Mouse (Mus musculus): Measurements from ENCODE around the gene Brd2. TPM values are rescaled to one million over a fixed set of nuclear protein-coding genes. Genes with fewer than 3 reads are reported as not detected.

The Brd2 gene
- polyA plus RNA-seq, 1 experiment from 2014 or later = 133 TPM

- DNase-seq (ENCODE audit: low spot score) (no peak), ATAC-seq (ENCODE audit: low FRiP score) (no peak)
- H3K4me1 ChIP-seq (replicated peaks; ENCODE audit: control insufficient read depth, insufficient read depth, low read length) = no peaks in the 10 kb centered on the region
- H3K9me3 ChIP-seq (ENCODE audit: control insufficient read depth, low read length) = peaks cover 4% of the 10 kb centered on the region; the same call in 1 of the 2 replicates
- H3K27me3 ChIP-seq (ENCODE audit: control insufficient read depth, insufficient read depth, low read length) = no peaks in the 10 kb centered on the region
- H3K4me3 ChIP-seq (replicated peaks; ENCODE audit: low read length) = no peak overlapping the region
- H3K27ac ChIP-seq = no peak overlapping the region
- WGBS = 78% methylated on average over 5 of the region's 6 CpGs
- peaks cover 44% of the 10 kb centered on the region for H3K36me3 ChIP-seq (replicated peaks; ENCODE audit: control insufficient read depth, insufficient read depth)
- no peak overlapping the region for H3K9ac ChIP-seq
- no peak overlapping the region for H3K4me2 ChIP-seq (replicated peaks)
These were observed 14.0 kb downstream of the Brd2 start for GRCm38 (mm10) chr17:34108460-34108859.

GRCm38 (mm10) chr17:34107109-34107867 is 15.1 kb downstream of the Brd2 start:
- Histone ChIP-seq H3K27ac (no peak overlapping the region), H3K27me3 (ENCODE audit: control insufficient read depth, insufficient read depth, low read length) (no peaks in the 10 kb centered on the region), H3K36me3 (replicated peaks; ENCODE audit: control insufficient read depth, insufficient read depth) (peaks cover 33% of the 10 kb centered on the region), H3K9me3 (ENCODE audit: control insufficient read depth, low read length) (peaks cover 4% of the 10 kb centered on the region; the same call in 1 of the 2 replicates), H3K4me2 (replicated peaks) (no peak overlapping the region), H3K9ac (no peak overlapping the region), H3K4me1 (replicated peaks; ENCODE audit: control insufficient read depth, insufficient read depth, low read length) (no peaks in the 10 kb centered on the region), H3K4me3 (replicated peaks; ENCODE audit: low read length) (no peak overlapping the region)
- WGBS = 85% methylated on average over 7 of the region's 7 CpGs
- no peak for DNase-seq (ENCODE audit: low spot score)
- ATAC-seq (ENCODE audit: low FRiP score) = 0 out of 2 replicates have a peak, but pooled peaks have one; percentile 31

GRCm38 (mm10) chr17:34106555-34106954 is 15.9 kb downstream of the Brd2 start:
- no peaks in the 10 kb centered on the region for H3K27me3 ChIP-seq (ENCODE audit: control insufficient read depth, insufficient read depth, low read length)
- no peaks in the 10 kb centered on the region for H3K4me1 ChIP-seq (replicated peaks; ENCODE audit: control insufficient read depth, insufficient read depth, low read length)
- peaks cover 25% of the 10 kb centered on the region for H3K36me3 ChIP-seq (replicated peaks; ENCODE audit: control insufficient read depth, insufficient read depth)
- ATAC-seq (ENCODE audit: low FRiP score) (no peak), DNase-seq (ENCODE audit: low spot score) (no peak)
- no peak overlapping the region for H3K4me3 ChIP-seq (replicated peaks; ENCODE audit: low read length)
- WGBS = 91% methylated on average over 7 of the region's 7 CpGs
- peaks cover 4% of the 10 kb centered on the region; the same call in 1 of the 2 replicates for H3K9me3 ChIP-seq (ENCODE audit: control insufficient read depth, low read length)
- H3K9ac ChIP-seq = no peak overlapping the region
- no peak overlapping the region for H3K4me2 ChIP-seq (replicated peaks)
- H3K27ac ChIP-seq = no peak overlapping the region

GRCm38 (mm10) chr17:34104804-34105203 is 17.6 kb downstream of the Brd2 start:
- H3K4me2 ChIP-seq (replicated peaks) = no peak overlapping the region
- H3K27me3 ChIP-seq (ENCODE audit: control insufficient read depth, insufficient read depth, low read length) = no peaks in the 10 kb centered on the region
- H3K4me1 ChIP-seq (replicated peaks; ENCODE audit: control insufficient read depth, insufficient read depth, low read length) = no peaks in the 10 kb centered on the region
- WGBS = 89% methylated on average over 9 of the region's 9 CpGs
- H3K9ac ChIP-seq = no peak overlapping the region
- ATAC-seq (ENCODE audit: low FRiP score) (no peak), DNase-seq (ENCODE audit: low spot score) (no peak)
- H3K9me3 ChIP-seq (ENCODE audit: control insufficient read depth, low read length) = peaks cover 4% of the 10 kb centered on the region; the same call in 1 of the 2 replicates
- H3K27ac ChIP-seq = no peak overlapping the region
- H3K4me3 ChIP-seq (replicated peaks; ENCODE audit: low read length) = no peak overlapping the region
- peaks cover 8% of the 10 kb centered on the region; the same call in 1 of the 2 replicates for H3K36me3 ChIP-seq (replicated peaks; ENCODE audit: control insufficient read depth, insufficient read depth)

- Histone ChIP-seq H3K9ac (no peak overlapping the region), H3K27me3 (ENCODE audit: control insufficient read depth, insufficient read depth, low read length) (no peaks in the 10 kb centered on the region), H3K36me3 (replicated peaks; ENCODE audit: control insufficient read depth, insufficient read depth) (no peaks in the 10 kb centered on the region), H3K4me1 (replicated peaks; ENCODE audit: control insufficient read depth, insufficient read depth, low read length) (no peaks in the 10 kb centered on the region), H3K9me3 (ENCODE audit: control insufficient read depth, low read length) (peaks cover 4% of the 10 kb centered on the region; the same call in 1 of the 2 replicates), H3K27ac (no peak overlapping the region), H3K4me3 (replicated peaks; ENCODE audit: low read length) (no peak overlapping the region), H3K4me2 (replicated peaks) (no peak overlapping the region)
- DNase-seq (ENCODE audit: low spot score) = no peak
- 86% methylated on average over 6 of the region's 6 CpGs for WGBS
- no peak for ATAC-seq (ENCODE audit: low FRiP score)
These were observed 19.6 kb downstream of the Brd2 start for GRCm38 (mm10) chr17:34102831-34103230.

- Histone ChIP-seq H3K4me3 (replicated peaks; ENCODE audit: low read length) (no peak overlapping the region), H3K27ac (no peak overlapping the region), H3K36me3 (replicated peaks; ENCODE audit: control insufficient read depth, insufficient read depth) (no peaks in the 10 kb centered on the region), H3K9ac (no peak overlapping the region), H3K4me1 (replicated peaks; ENCODE audit: control insufficient read depth, insufficient read depth, low read length) (no peaks in the 10 kb centered on the region), H3K4me2 (replicated peaks) (peak overlapping the region; percentile 37), H3K27me3 (ENCODE audit: control insufficient read depth, insufficient read depth, low read length) (no peaks in the 10 kb centered on the region), H3K9me3 (ENCODE audit: control insufficient read depth, low read length) (peaks cover 4% of the 10 kb centered on the region; the same call in 1 of the 2 replicates)
- WGBS = 9% methylated on average over 12 of the region's 12 CpGs
- peak; percentile 64; the same call in 1 of the 2 replicates for ATAC-seq (ENCODE audit: low FRiP score)
- peak; percentile 97 for DNase-seq (ENCODE audit: low spot score)
These were observed 20.8 kb downstream of the Brd2 start for GRCm38 (mm10) chr17:34101604-34102032.

GRCm38 (mm10) chr17:34101185-34101584 is 21.2 kb downstream of the Brd2 start:
- no peak for ATAC-seq (ENCODE audit: low FRiP score)
- WGBS = 37% methylated on average over 5 of the region's 5 CpGs
- H3K4me1 ChIP-seq (replicated peaks; ENCODE audit: control insufficient read depth, insufficient read depth, low read length) = no peaks in the 10 kb centered on the region
- no peaks in the 10 kb centered on the region for H3K27me3 ChIP-seq (ENCODE audit: control insufficient read depth, insufficient read depth, low read length)
- no peak for DNase-seq (ENCODE audit: low spot score)
- H3K4me2 ChIP-seq (replicated peaks) = no peak overlapping the region
- H3K9me3 ChIP-seq (ENCODE audit: control insufficient read depth, low read length) = peaks cover 4% of the 10 kb centered on the region; the same call in 1 of the 2 replicates
- H3K27ac ChIP-seq = no peak overlapping the region
- H3K36me3 ChIP-seq (replicated peaks; ENCODE audit: control insufficient read depth, insufficient read depth) = no peaks in the 10 kb centered on the region
- H3K9ac ChIP-seq = no peak overlapping the region
- no peak overlapping the region for H3K4me3 ChIP-seq (replicated peaks; ENCODE audit: low read length)

- Histone ChIP-seq H3K4me2 (replicated peaks) (no peak overlapping the region), H3K9me3 (ENCODE audit: control insufficient read depth, low read length) (no peaks in the 10 kb centered on the region), H3K36me3 (replicated peaks; ENCODE audit: control insufficient read depth, insufficient read depth) (no peaks in the 10 kb centered on the region), H3K27ac (no peak overlapping the region), H3K9ac (no peak overlapping the region), H3K4me3 (replicated peaks; ENCODE audit: low read length) (no peak overlapping the region), H3K4me1 (replicated peaks; ENCODE audit: control insufficient read depth, insufficient read depth, low read length) (no peaks in the 10 kb centered on the region), H3K27me3 (ENCODE audit: control insufficient read depth, insufficient read depth, low read length) (no peaks in the 10 kb centered on the region)
- DNase-seq (ENCODE audit: low spot score) (no peak), ATAC-seq (ENCODE audit: low FRiP score) (no peak)
- WGBS = 62% methylated on average over 5 of the region's 5 CpGs
These were observed 22.9 kb downstream of the Brd2 start for GRCm38 (mm10) chr17:34099531-34099930.

GRCm38 (mm10) chr17:34098709-34099479 is 23.5 kb downstream of the Brd2 start:
- no peaks in the 10 kb centered on the region for H3K27me3 ChIP-seq (ENCODE audit: control insufficient read depth, insufficient read depth, low read length)
- H3K9me3 ChIP-seq (ENCODE audit: control insufficient read depth, low read length) = no peaks in the 10 kb centered on the region
- 63% methylated on average over 10 of the region's 10 CpGs for WGBS
- H3K27ac ChIP-seq = no peak overlapping the region
- no peak overlapping the region for H3K4me3 ChIP-seq (replicated peaks; ENCODE audit: low read length)
- H3K4me1 ChIP-seq (replicated peaks; ENCODE audit: control insufficient read depth, insufficient read depth, low read length) = no peaks in the 10 kb centered on the region
- no peaks in the 10 kb centered on the region for H3K36me3 ChIP-seq (replicated peaks; ENCODE audit: control insufficient read depth, insufficient read depth)
- ATAC-seq (ENCODE audit: low FRiP score) = no peak
- DNase-seq (ENCODE audit: low spot score) = no peak
- no peak overlapping the region for H3K9ac ChIP-seq
- no peak overlapping the region for H3K4me2 ChIP-seq (replicated peaks)
